Mouse (Mus musculus): ENCODE data around the gene H2al1i. TPM values are rescaled to one million over a fixed set of nuclear protein-coding genes. Genes with fewer than 3 reads are reported as not detected.
"Not testable (repeated sequence)": the region's sequence is repeated elsewhere in the genome, so short reads cannot be mapped to it uniquely, and the experiment has no call there.

The H2al1i gene
- not detected in 2 replicates for polyA plus RNA-seq (2015; fragmentation: Nextera tagmentation; extraction: Ambion mirVana)

- not testable (repeated sequence) for H3K36me3 ChIP-seq (ENCODE audit: control insufficient read depth, insufficient read depth, low read length); H3K4me3 ChIP-seq (replicated peaks; ENCODE audit: low read length); H3K4me2 ChIP-seq (ENCODE audit: low read depth, low read length); H3K4me1 ChIP-seq (ENCODE audit: control insufficient read depth, insufficient read depth, low read length); H3K27me3 ChIP-seq (ENCODE audit: control insufficient read depth, insufficient read depth, low read length); ATAC-seq (ENCODE audit: insufficient read depth, low FRiP score); H3K9me3 ChIP-seq (replicated peaks; ENCODE audit: control insufficient read depth, low read length); H3K9ac ChIP-seq (ENCODE audit: low read length); H3K27ac ChIP-seq (ENCODE audit: low read length)
- WGBS, result 88% methylated on average over 2 of the region's 5 CpGs
These were observed at the start of gene H2al1i for GRCm38 (mm10) chrX:11324359-11324758. TSS of gene H2al1i (plus strand) at chrX:11324659.

DNA sequence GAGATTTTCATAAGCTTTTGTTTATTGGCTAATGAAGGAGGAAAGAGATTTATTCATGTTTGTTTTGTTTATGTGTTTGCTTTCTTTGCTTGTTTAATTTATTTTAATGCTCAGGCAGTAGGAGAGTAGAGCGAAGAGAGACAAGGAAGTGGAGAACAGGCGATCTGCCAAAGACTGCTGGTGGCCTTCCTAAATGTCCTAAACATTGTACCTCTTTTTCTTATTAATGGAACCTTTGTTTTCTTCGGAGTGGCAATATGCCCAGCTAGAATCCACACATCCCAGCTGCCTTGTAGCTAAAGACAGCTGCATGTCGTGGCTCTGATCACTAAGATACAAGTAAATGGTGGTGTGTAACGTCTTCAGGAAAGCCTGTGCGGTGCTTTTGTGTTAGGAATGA lies 47.4 kb upstream of the H2al1i start:
- no peak for ATAC-seq (ENCODE audit: insufficient read depth, low FRiP score)
- H3K4me1 ChIP-seq (ENCODE audit: control insufficient read depth, insufficient read depth, low read length), result no peaks in the 10 kb centered on the region
- no peaks in the 10 kb centered on the region for H3K9me3 ChIP-seq (replicated peaks; ENCODE audit: control insufficient read depth, low read length)
- H3K4me2 ChIP-seq (ENCODE audit: low read depth, low read length), result no peak overlapping the region
- H3K27me3 ChIP-seq (ENCODE audit: control insufficient read depth, insufficient read depth, low read length), result peaks cover 8% of the 10 kb centered on the region; the same call in 1 of the 2 replicates
- H3K4me3 ChIP-seq (replicated peaks; ENCODE audit: low read length), result no peak overlapping the region
- H3K9ac ChIP-seq (ENCODE audit: low read length), result no peak overlapping the region
- H3K27ac ChIP-seq (ENCODE audit: low read length), result no peak overlapping the region
- H3K36me3 ChIP-seq (ENCODE audit: control insufficient read depth, insufficient read depth, low read length), result no peaks in the 10 kb centered on the region
- 62% methylated on average over 6 of the region's 6 CpGs for WGBS

GRCm38 (mm10) chrX:11280741-11281140 lies 43.7 kb upstream of the H2al1i start:
- WGBS, result 52% methylated on average over 2 of the region's 2 CpGs
- Histone ChIP-seq H3K4me1 (ENCODE audit: control insufficient read depth, insufficient read depth, low read length) (no peaks in the 10 kb centered on the region), H3K27ac (ENCODE audit: low read length) (no peak overlapping the region), H3K9me3 (replicated peaks; ENCODE audit: control insufficient read depth, low read length) (no peaks in the 10 kb centered on the region), H3K4me2 (ENCODE audit: low read depth, low read length) (no peak overlapping the region), H3K4me3 (replicated peaks; ENCODE audit: low read length) (no peak overlapping the region), H3K27me3 (ENCODE audit: control insufficient read depth, insufficient read depth, low read length) (0 out of 2 replicates have a peak, but pooled peaks cover 4% of the 10 kb centered on the region), H3K9ac (ENCODE audit: low read length) (no peak overlapping the region), H3K36me3 (ENCODE audit: control insufficient read depth, insufficient read depth, low read length) (no peaks in the 10 kb centered on the region)
- no peak for ATAC-seq (ENCODE audit: insufficient read depth, low FRiP score)

- H3K27me3 ChIP-seq (ENCODE audit: control insufficient read depth, insufficient read depth, low read length), result peaks cover 2% of the 10 kb centered on the region
- no peak for ATAC-seq (ENCODE audit: insufficient read depth, low FRiP score)
- H3K4me2 ChIP-seq (ENCODE audit: low read depth, low read length), result no peak overlapping the region
- no peak overlapping the region for H3K9ac ChIP-seq (ENCODE audit: low read length)
- no peak overlapping the region for H3K4me3 ChIP-seq (replicated peaks; ENCODE audit: low read length)
- H3K36me3 ChIP-seq (ENCODE audit: control insufficient read depth, insufficient read depth, low read length), result no peaks in the 10 kb centered on the region
- WGBS, result 42% methylated on average over 14 of the region's 14 CpGs
- no peak overlapping the region for H3K27ac ChIP-seq (ENCODE audit: low read length)
- no peaks in the 10 kb centered on the region for H3K9me3 ChIP-seq (replicated peaks; ENCODE audit: control insufficient read depth, low read length)
- H3K4me1 ChIP-seq (ENCODE audit: control insufficient read depth, insufficient read depth, low read length), result no peaks in the 10 kb centered on the region
These were observed 36.1 kb upstream of the H2al1i start for GRCm38 (mm10) chrX:11288306-11288882.

- WGBS, result 70% methylated on average over 4 of the region's 4 CpGs
- no peak for ATAC-seq (ENCODE audit: insufficient read depth, low FRiP score)
These were observed 35.2 kb upstream of the H2al1i start for GRCm38 (mm10) chrX:11289244-11289643.

GRCm38 (mm10) chrX:11298957-11299356 lies 25.5 kb upstream of the H2al1i start, which contains the start of gene H2al1a:
TSS of gene H2al1a (plus strand) at chrX:11299257.
- H3K27ac ChIP-seq (ENCODE audit: low read length); ATAC-seq (ENCODE audit: insufficient read depth, low FRiP score): not testable (repeated sequence)
- WGBS, result no CpG with 5 or more reads among the region's 3 CpGs

More at GRCm38 (mm10) chrX:11289244-11289643, 35.2 kb upstream of the H2al1i start:
- Histone ChIP-seq H3K4me2 (ENCODE audit: low read depth, low read length) (no peak overlapping the region), H3K9me3 (replicated peaks; ENCODE audit: control insufficient read depth, low read length) (no peaks in the 10 kb centered on the region), H3K4me1 (ENCODE audit: control insufficient read depth, insufficient read depth, low read length) (no peaks in the 10 kb centered on the region), H3K27me3 (ENCODE audit: control insufficient read depth, insufficient read depth, low read length) (peaks cover 2% of the 10 kb centered on the region), H3K9ac (ENCODE audit: low read length) (no peak overlapping the region), H3K27ac (ENCODE audit: low read length) (no peak overlapping the region), H3K4me3 (replicated peaks; ENCODE audit: low read length) (no peak overlapping the region), H3K36me3 (ENCODE audit: control insufficient read depth, insufficient read depth, low read length) (no peaks in the 10 kb centered on the region)

GRCm38 (mm10) chrX:11302132-11302531 lies 22.3 kb upstream of the H2al1i start, which contains the start of gene H2al1b:
TSS of gene H2al1b (plus strand) at chrX:11302432.
- H3K36me3 ChIP-seq (ENCODE audit: control insufficient read depth, insufficient read depth, low read length); H3K4me1 ChIP-seq (ENCODE audit: control insufficient read depth, insufficient read depth, low read length); H3K9ac ChIP-seq (ENCODE audit: low read length); ATAC-seq (ENCODE audit: insufficient read depth, low FRiP score); H3K4me2 ChIP-seq (ENCODE audit: low read depth, low read length); H3K4me3 ChIP-seq (replicated peaks; ENCODE audit: low read length); H3K27me3 ChIP-seq (ENCODE audit: control insufficient read depth, insufficient read depth, low read length); H3K27ac ChIP-seq (ENCODE audit: low read length); H3K9me3 ChIP-seq (replicated peaks; ENCODE audit: control insufficient read depth, low read length): not testable (repeated sequence)
- 81% methylated on average over 1 of the region's 3 CpGs for WGBS

More at GRCm38 (mm10) chrX:11298957-11299356, 25.5 kb upstream of the H2al1i start, which contains the start of gene H2al1a:
- not testable (repeated sequence) for H3K27me3 ChIP-seq (ENCODE audit: control insufficient read depth, insufficient read depth, low read length); H3K4me3 ChIP-seq (replicated peaks; ENCODE audit: low read length); H3K9ac ChIP-seq (ENCODE audit: low read length); H3K36me3 ChIP-seq (ENCODE audit: control insufficient read depth, insufficient read depth, low read length); H3K9me3 ChIP-seq (replicated peaks; ENCODE audit: control insufficient read depth, low read length); H3K4me2 ChIP-seq (ENCODE audit: low read depth, low read length); H3K4me1 ChIP-seq (ENCODE audit: control insufficient read depth, insufficient read depth, low read length)

DNA sequence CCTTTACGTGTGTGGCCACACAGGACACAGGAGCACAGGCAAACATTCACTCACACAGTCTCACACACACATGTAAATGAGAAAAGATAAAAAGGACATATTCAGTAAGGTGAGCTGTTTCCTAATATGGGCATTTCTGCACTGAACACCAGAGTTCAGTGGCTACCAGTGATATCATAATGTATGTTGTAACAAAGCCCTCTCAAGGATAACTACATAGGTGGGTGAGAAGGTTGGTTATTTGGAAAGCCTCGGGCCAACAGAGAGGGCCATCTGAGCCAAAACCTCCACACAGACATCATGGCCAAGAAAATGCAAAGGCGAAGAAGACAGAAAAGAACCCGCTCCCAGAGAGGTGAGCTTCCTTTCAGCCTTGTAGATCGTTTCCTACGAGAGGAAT lies 19.1 kb upstream of the H2al1i start, which contains the start of gene H2al1c:
Gene H2al1c (plus strand): TSS at position 301 of the 400 bp plus-strand sequence.
- H3K4me3 ChIP-seq (replicated peaks; ENCODE audit: low read length); H3K9ac ChIP-seq (ENCODE audit: low read length); H3K4me2 ChIP-seq (ENCODE audit: low read depth, low read length); H3K4me1 ChIP-seq (ENCODE audit: control insufficient read depth, insufficient read depth, low read length); H3K27ac ChIP-seq (ENCODE audit: low read length); H3K36me3 ChIP-seq (ENCODE audit: control insufficient read depth, insufficient read depth, low read length); ATAC-seq (ENCODE audit: insufficient read depth, low FRiP score); H3K27me3 ChIP-seq (ENCODE audit: control insufficient read depth, insufficient read depth, low read length); H3K9me3 ChIP-seq (replicated peaks; ENCODE audit: control insufficient read depth, low read length): not testable (repeated sequence)
- WGBS, result 82% methylated on average over 1 of the region's 6 CpGs

DNA sequence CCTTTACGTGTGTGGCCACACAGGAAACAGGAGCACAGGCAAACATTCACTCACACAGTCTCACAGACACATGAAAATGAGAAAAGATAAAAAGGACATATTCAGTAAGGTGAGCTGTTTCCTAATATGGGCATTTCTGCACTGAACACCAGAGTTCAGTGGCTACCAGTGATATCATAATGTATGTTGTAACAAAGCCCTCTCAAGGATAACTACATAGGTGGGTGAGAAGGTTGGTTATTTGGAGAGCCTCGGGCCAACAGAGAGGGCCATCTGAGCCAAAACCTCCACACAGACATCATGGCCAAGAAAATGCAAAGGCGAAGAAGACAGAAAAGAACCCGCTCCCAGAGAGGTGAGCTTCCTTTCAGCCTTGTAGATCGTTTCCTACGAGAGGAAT lies 15.9 kb upstream of the H2al1i start, which contains the start of gene H2al1d:
Gene H2al1d (plus strand): TSS at position 301 of the 400 bp plus-strand sequence.
- H3K4me1 ChIP-seq (ENCODE audit: control insufficient read depth, insufficient read depth, low read length); H3K4me3 ChIP-seq (replicated peaks; ENCODE audit: low read length); H3K4me2 ChIP-seq (ENCODE audit: low read depth, low read length); ATAC-seq (ENCODE audit: insufficient read depth, low FRiP score); H3K36me3 ChIP-seq (ENCODE audit: control insufficient read depth, insufficient read depth, low read length); H3K27me3 ChIP-seq (ENCODE audit: control insufficient read depth, insufficient read depth, low read length); H3K27ac ChIP-seq (ENCODE audit: low read length); H3K9ac ChIP-seq (ENCODE audit: low read length); H3K9me3 ChIP-seq (replicated peaks; ENCODE audit: control insufficient read depth, low read length): not testable (repeated sequence)
- no CpG with 5 or more reads among the region's 6 CpGs for WGBS

All from stomach, embryonic 16.5 days (tissue).